ENCODE assay signal across 13 mouse cellular contexts in the genomic region with DNA sequence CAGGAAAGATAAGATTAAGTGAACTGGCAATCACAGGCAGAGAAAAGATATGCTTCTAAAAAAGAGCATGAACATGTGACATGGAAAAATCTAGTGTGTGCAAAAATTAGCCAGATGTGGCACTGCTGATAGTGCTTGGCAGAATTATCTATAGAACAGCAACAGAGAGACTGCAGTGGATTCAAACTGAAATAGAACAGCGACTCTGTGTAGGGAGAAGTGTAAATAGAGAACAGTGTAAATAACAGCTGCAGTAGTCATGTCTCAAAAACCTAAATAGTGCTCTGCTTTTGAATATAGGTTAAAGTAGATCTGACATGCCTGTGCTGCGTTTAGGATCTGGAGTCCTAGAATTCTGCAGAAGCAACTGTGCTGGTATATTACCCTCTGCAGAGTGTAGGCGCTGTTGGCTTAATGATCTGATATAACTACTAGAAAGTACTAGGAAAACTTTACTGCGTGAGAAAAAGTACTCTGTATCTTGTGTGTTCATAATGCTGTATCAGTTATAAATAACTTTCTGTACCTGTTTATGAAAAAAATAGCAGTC.
"Had no signal": no experiment of that assay in that cellular context is flagged by ENCODE, and none has a peak within 500 bp of the region (broad histone marks: within the 10 kb centered on the region; RNA-seq: fewer than 3 reads in every experiment).

No protein-coding gene starts in this region.

- ATAC-seq: intestine, postnatal 0 days; midbrain, embryonic 15.5 days had no signal

- DNase-seq: kidney, adult 2 months; kidney, postnatal 10 days; kidney, postnatal 36 days; liver, embryonic 13.5 days; lung, adult 2 months; lung, postnatal 14 days; lung, postnatal 4 days; retina, postnatal 1 day; thymus, adult 2 months; thymus, postnatal 14 days; thymus, postnatal 4 days had no signal
